Mouse (Mus musculus) layer of hippocampus, postnatal 25 days (tissue): ENCODE measurements at regions not wholly inside any gene's neighbourhood (a gene's known extent, or its start where the extent isn't known, plus 50 kb on each side); places are given as distances from the start of the nearest gene placed in this dataset.

ENCODE experiments used
- DNase-seq, 2 experiments: peaks; one replicate each; pipeline ENCODE4 v3.0.0; 2022; ENCODE audit warnings: mixed read lengths in 2 of 2, low spot score in 1 of 2; ENCODE audit errors: extremely low spot score in 1 of 2

- DNase-seq: no peak
Measured at GRCm38 (mm10) chr12:32635055-32635454, 184.3 kb upstream of the Nampt start.

- no peak for DNase-seq
Measured at GRCm38 (mm10) chr12:32637400-32638100, 181.8 kb upstream of the Nampt start.

DNA sequence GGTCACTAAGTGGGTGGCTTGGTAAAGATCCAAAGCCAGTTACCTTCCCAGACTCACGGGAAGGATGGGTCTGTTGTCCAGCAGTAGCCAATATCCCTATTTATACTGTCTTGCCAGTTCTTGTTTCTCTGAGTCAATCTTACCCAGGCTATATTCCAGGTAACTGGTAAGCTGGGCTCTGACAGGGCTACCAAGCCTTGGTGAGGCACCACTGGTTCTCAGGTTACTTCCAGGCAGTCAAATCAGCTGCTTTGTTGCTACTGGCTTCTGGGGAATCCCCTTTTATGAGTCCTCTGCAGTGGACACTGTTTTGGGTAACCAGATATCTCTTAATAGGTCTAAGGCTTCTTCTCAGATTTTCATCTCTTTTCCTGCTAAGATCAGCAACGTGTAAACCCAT is 178.8 kb upstream of the Nampt start:
- no peak for DNase-seq

DNA sequence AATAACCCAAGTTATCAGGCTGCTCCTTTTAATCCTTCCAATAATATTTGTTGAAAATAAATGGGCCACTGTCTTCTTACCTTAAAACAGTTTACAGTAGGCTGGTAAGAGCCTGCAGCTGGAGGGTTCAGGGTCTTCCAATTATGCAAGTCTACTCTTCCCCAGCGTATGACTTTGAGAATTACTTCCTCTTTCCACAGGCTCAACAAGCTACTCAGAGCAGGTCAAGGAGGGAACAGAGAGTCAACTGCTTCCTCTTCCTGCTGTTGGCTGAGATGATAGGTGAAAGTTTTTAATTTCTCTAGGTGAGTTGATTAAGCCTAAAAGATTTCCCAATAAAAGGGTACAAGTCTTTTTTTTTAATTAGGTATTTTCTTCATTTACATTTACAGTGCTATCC is 176.9 kb upstream of the Nampt start:
- no peak for DNase-seq

- no peak for DNase-seq
Measured at GRCm38 (mm10) chr12:32653096-32653495, 166.2 kb upstream of the Nampt start.

GRCm38 (mm10) chr12:32656194-32656593 is 163.2 kb upstream of the Nampt start:
- DNase-seq: no peak

GRCm38 (mm10) chr12:32661782-32662413 is 157.4 kb upstream of the Nampt start:
- DNase-seq: no peak

DNA sequence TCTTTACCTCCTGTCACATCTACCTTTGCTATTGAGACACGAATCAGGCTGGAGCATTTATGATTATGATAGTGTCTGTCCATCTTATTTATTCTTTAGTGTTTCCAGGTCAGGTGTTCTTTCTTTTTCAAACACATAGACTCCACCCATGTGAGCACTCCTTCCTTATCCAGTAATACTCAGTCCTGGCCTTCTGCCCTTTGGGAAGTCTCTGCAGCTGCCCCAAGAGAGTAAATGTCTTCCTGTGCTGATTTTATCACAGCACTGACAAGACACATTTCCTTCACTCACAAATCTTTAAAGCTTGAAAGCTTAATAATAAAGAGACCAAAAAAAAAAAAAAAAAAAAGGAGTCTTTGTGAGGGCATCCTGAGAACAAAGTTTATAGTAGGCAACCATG is 153.3 kb upstream of the Nampt start:
- DNase-seq: no peak

DNA sequence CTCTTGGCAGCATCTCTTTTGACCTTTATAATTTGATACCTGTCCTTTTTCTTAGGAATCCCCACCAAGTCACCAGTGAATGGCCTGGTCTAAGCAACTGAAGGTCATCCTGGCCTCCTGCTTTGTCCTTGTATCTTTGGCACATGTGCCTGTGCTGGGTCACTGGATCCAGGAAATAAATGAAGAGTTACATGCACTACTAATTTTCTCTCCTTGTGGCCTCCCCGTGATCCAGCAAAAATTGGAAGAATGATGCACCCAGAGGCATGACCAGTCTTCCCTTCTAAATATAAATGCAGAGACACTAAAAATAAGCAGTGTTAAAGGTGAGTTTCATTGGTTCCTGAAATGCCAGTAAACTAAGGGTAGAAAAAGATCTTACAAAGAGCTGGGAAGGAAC is 141.4 kb upstream of the Nampt start:
- no peak for DNase-seq

- DNase-seq: no peak
Measured at GRCm38 (mm10) chr12:32678756-32679155, 140.6 kb upstream of the Nampt start.

DNA sequence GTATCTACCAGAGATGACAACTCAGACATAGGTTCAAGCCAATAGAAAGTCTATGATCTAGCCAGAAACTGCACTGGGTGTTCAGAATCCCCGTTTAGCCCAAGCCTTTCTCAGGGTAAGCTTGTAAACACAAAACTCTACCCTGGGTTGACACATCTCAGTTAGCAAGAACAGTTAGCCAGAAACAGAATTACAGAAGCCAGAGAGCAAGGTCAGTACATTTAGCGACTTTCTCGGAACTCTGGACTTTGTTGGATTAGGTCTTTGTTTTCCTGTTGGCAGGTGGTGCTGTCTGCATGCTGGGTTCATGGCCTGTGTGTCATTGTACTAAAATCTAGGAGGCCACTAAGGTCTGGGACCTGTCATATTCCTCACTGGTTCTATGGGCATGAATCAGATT is 137.4 kb upstream of the Nampt start:
- DNase-seq: no peak

GRCm38 (mm10) chr12:32683375-32683774 is 136.0 kb upstream of the Nampt start:
- DNase-seq: no peak

DNA sequence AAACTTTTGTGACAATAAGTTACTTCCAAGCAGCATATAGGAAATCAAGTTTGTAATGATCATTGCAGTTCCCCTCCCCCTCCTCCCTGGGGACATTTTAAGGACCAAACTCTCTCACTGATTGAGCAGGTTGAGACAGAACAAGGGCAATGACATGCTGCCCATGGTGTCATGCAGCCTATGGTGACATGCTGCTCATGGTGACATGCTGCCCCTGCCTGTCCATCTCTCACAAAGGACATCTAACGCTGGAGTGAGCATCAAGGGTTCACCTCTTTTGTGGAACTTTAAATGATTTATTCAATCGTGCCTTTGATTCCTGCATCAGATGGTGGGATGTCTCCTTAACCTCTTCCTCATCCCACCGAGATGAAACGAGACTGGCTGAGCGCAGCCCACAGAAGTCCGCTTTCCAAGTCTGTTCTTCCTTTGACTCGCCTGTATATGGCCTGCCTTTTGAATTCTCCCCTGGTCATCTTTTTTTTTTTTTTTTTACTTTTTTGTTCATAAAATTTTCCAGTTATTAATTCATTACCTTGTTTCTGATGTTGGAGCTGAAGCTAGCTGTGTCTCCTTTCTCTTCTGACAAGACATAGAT is 133.5 kb upstream of the Nampt start:
- DNase-seq: no peak

GRCm38 (mm10) chr12:32689361-32689760 is 130.0 kb upstream of the Nampt start:
- DNase-seq: no peak

- DNase-seq: no peak
Measured at GRCm38 (mm10) chr12:32690096-32690495, 129.2 kb upstream of the Nampt start.

- no peak for DNase-seq
Measured at GRCm38 (mm10) chr12:32692081-32692819, 127.1 kb upstream of the Nampt start.

- no peak for DNase-seq
Measured at GRCm38 (mm10) chr12:32692962-32693361, 126.4 kb upstream of the Nampt start.

- no peak for DNase-seq
Measured at GRCm38 (mm10) chr12:32693678-32694077, 125.7 kb upstream of the Nampt start.

DNA sequence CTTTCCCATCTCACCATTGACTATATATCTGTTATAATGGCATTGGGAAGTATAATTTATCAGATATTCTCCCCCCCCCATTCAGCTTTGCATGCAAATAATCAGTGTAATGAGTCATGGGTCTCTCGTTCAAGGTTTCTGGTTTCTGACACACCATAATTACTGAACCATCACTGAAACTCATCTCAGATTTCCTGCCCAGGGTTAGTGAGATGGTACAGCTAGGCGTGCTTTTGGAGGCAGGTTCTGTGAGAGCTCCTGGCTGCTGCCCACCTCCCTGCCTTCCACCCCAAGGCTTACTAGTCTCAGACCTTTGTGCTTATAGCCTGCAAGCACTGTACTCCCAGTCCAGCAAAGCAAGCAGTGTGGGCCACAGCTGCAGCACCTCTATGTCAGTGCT is 122.5 kb upstream of the Nampt start:
- DNase-seq: no peak

GRCm38 (mm10) chr12:32709188-32709587 is 110.2 kb upstream of the Nampt start:
- DNase-seq: no peak
